Mouse (Mus musculus) lung, adult 2 months (tissue): ENCODE results near the gene Nfic. TPM values are rescaled to one million over a fixed set of nuclear protein-coding genes. Genes with fewer than 3 reads are reported as not detected.

Experiments used
- DNase-seq: peaks from one replicate; pipeline ENCODE4 v3.0.0; 2022
- H3K4me1 ChIP-seq: fragments of 200-500 bp; 2 replicates; pipeline ENCODE4 v1.6.1; 2011; ENCODE audit warnings: low read length; ENCODE audit not compliant: control insufficient read depth, insufficient read depth
- H3K4me3 ChIP-seq: fragments of 200-500 bp; replicated peaks from 2 replicates; pipeline ENCODE3; 2011; ENCODE audit warnings: low read depth, mild to moderate bottlenecking, control low read depth, low read length; ENCODE audit errors: extremely low read depth
- CTCF ChIP-seq: fragments of 200-500 bp; IDR thresholded peaks from 2 replicates; pipeline ENCODE4 v1.5.1; 2011; ENCODE audit warnings: mild to moderate bottlenecking, low read length, control low read depth; ENCODE audit not compliant: insufficient read depth
- POLR2A ChIP-seq: fragments of 200-500 bp; IDR thresholded peaks from 2 replicates; pipeline ENCODE4 v1.6.1; 2011; ENCODE audit warnings: low read depth, mild to moderate bottlenecking, control low read depth, low read length, borderline replicate concordance; ENCODE audit errors: extremely low read depth
- WGBS: fragments of 180-500 bp; shearing (Covaris S2); methylation state at CpG from one replicate; pipeline ENCODE4 v1.1.7; 2018; 5-methylcytosine and 5-hydroxymethylcytosine counted together
- polyA plus RNA-seq: library from polyadenylated mRNA; depleted of rRNA; stranded (reverse); fragments of >200 nt; gene quantifications from 2 replicates; pipeline ENCODE4 v1.2.3, GENCODE M21; 2012

Nfic gene
- polyA plus RNA-seq, 1 experiment = 103 TPM

DNA sequence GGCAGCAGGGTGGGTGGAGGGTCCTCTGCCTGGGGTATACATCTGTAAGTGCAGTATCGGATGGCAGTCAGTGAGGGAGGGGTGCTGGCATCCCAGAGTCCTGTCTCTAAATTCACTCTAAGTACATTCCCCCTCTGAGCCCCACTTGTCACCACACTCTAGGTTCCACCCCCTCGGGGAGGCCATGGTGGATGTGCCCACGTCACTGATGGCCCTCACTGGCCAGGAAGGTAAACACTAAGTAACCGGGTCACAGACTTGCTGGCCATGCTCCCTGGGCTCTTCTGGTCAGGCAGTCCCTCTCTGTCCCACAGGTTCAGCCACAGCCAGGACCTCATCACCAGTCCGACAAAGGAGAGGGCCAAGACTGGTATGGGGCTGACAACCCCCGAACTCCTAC is 33.2 kb downstream of the Nfic start:
- H3K4me1 ChIP-seq = peaks cover 54% of the 10 kb centered on the region
- H3K4me3 ChIP-seq = no peak overlapping the region
- peak; percentile 55 for DNase-seq
- WGBS = 47% methylated on average over 6 of the region's 6 CpGs
- no peak for TF ChIP-seq CTCF

GRCm38 (mm10) chr10:81421797-81422100 is 33.7 kb downstream of the Nfic start:
- Histone ChIP-seq H3K4me3 (no peak overlapping the region), H3K4me1 (peaks cover 57% of the 10 kb centered on the region)
- 68% methylated on average over 5 of the region's 5 CpGs for WGBS
- TF ChIP-seq POLR2A = no peak
- no peak for TF ChIP-seq CTCF
- no peak for DNase-seq

DNA sequence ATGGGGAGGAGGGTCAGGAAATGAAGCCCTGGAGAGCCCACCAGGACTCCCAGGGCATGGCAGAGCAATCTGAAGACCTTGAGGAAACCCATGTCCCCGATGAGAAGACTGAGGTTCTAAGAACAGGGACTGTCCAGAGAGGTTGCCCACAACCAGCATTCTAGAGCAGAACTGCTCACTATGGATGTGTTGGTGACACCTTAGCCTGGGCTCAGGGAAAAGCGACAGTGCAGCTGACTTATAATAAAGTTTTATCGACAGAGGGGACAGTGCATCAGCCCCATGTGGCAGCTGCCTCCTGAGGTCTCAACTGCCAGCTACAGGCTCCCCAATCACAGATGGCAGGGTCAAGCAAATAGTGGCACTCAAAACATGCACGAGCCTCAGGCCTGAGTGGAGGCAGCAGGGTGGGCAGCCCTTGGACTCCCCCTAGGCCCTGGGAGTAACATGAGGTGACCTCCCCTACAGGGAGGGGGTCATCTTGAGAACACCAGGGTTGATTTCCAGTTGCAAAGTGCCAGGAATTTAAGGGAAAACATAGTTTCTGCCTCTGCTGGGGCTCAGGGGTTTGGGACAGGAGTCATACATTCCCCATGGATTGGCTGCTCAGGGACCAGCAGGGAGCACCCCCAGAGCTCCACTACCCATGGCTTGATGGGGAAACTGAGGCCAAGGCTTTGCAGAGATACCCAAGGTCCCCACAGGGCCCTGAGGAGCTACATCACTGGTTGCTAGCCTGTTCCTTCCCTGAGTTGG is 34.2 kb downstream of the Nfic start:
- peak; percentile 12 for DNase-seq
- peaks cover 62% of the 10 kb centered on the region for H3K4me1 ChIP-seq
- no peak overlapping the region for H3K4me3 ChIP-seq
- 73% methylated on average over 4 of the region's 4 CpGs for WGBS
- TF ChIP-seq CTCF (no peak), POLR2A (no peak)

DNA sequence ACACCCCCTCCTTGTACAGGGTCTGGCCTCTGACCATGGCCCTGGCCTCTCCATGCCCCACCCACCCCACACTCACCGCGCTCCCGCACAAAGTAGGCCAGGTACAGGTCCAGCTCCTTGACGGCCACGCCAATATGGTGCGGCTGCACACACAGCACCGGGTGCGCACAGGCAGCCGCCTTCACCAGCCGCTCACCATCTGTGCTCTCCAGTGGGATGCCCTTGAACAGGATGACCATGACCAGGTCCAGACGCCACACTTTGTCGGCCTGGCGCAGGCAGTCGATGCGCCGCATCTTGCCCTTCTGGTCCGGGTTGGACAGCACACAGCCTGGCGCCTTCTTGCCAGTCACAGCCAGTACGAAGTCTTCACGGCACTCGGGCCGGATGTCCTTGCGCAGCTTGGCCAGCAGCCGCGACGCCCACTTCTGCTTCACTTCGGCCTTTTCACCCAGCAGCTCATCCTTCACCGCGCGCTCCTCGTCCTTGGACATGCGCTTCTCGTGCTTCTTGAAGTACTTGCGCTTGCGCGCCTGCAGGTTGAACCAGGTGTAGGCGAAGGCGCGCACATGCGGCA is 35.2 kb downstream of the Nfic start:
- WGBS = 87% methylated on average over 40 of the region's 40 CpGs
- Histone ChIP-seq H3K4me1 (peaks cover 66% of the 10 kb centered on the region), H3K4me3 (no peak overlapping the region)
- peak; percentile 9 for DNase-seq
- TF ChIP-seq POLR2A = no peak
- no peak for TF ChIP-seq CTCF

DNA sequence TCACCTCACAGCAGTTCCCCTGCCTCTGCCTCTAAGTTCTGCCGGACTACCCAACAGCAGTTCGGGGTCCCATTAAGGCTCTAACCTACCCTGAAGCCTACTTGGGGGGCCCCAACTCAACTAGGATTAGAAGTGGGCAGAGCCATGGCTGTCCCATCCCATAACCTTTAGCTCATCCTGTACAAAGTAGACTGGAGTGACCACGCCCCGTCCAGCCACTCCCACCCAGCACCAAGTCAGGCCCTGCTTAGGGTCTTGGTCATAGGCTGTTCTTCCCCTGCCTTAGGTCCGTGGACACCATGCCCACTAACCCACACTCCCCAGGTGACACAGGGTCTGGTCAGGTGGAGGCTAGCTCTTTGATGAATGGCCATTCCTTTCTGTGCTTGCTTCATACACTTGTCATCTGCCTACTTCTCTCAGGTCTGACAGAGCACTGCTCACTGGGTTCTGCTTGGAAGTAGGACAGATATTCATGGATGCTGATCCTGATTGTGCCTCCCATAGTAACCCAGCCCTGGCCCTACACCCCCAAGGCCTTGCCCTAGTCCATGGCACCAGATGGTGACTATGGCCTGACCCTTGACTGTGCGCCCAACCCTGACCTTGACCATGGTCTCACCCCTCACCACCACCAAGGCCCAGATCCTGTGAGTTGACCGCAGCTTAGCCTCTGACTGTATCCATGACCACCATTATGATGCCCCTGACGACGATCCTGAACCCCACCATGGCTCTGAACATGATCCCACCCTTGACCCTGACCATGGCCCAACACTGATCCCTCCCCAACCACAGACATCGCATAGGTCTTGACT is 36.1 kb downstream of the Nfic start:
- Histone ChIP-seq H3K4me3 (no peak overlapping the region), H3K4me1 (peaks cover 69% of the 10 kb centered on the region)
- DNase-seq = no peak
- no peak for TF ChIP-seq CTCF
- no peak for TF ChIP-seq POLR2A
- 87% methylated on average over 10 of the region's 10 CpGs for WGBS

DNA sequence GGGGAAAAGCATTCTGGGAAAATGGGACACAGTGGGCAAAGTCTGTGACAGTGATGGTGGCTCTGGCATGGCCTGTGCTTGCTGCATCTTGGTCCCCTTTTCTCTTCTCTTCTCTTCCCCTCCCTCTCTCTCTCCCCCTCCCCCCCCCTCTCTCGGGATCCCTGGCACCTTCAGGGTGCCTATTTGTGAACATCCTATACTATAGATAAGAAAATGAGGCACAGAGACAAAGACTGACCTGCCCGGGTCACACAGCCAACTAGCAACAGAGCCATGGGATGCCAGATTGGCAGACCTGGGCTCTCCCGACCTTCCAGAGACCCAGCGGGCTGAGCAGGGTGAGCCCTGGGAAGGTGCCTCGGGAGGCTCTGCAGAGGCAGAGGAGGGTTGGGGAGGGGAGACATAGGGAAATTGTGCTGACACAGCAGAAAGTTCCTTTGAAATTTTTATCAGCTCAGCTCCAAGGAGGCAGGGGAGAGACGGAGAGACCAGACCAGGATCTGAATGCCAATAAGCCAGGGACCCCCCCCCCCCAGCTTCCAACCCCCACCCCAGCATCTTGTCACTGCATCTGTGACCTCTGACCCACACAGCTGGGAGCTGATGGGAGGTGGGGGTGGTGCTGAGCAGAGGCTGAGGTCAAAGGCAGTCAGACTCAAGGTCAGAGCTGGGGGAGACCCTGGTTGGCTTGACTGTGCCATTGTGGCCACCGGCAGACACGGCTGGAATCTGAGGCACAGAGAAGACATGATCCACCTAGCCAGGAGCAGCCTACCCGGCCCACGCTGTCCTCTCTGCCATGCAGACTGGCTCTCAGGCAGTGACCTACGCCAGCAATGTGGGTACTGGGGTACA is 37.0 kb downstream of the Nfic start:
- peaks cover 68% of the 10 kb centered on the region for H3K4me1 ChIP-seq
- H3K4me3 ChIP-seq = no peak overlapping the region
- WGBS = 62% methylated on average over 11 of the region's 11 CpGs
- no peak for DNase-seq
- no peak for TF ChIP-seq POLR2A
- no peak for TF ChIP-seq CTCF

GRCm38 (mm10) chr10:81417227-81418215 is 37.9 kb downstream of the Nfic start:
- no peak overlapping the region for H3K4me3 ChIP-seq
- H3K4me1 ChIP-seq = peaks cover 75% of the 10 kb centered on the region
- TF ChIP-seq CTCF (no peak), POLR2A (no peak)
- 37% methylated on average over 12 of the region's 12 CpGs for WGBS
- no peak for DNase-seq

GRCm38 (mm10) chr10:81416581-81417226 is 38.7 kb downstream of the Nfic start:
- WGBS = 4% methylated on average over 26 of the region's 26 CpGs
- peak; percentile 83 for DNase-seq

More at GRCm38 (mm10) chr10:81416581-81417226, 38.7 kb downstream of the Nfic start:
- H3K4me3 ChIP-seq = no peak overlapping the region
- H3K4me1 ChIP-seq = peaks cover 79% of the 10 kb centered on the region
- peak; percentile 59 for TF ChIP-seq CTCF
- no peak for TF ChIP-seq POLR2A
